Mouse (Mus musculus) monocyte, adult 5-6 weeks (primary cell): ENCODE measurements at regions not wholly inside any gene's neighbourhood (a gene's known extent, or its start where the extent isn't known, plus 50 kb on each side); places are given as distances from the start of the nearest gene placed in this dataset.
"Not testable (repeated sequence)": the region's sequence is repeated elsewhere in the genome, so short reads cannot be mapped to it uniquely, and the experiment has no call there.

Experiments
- ATAC-seq: fragments of 153-309, 156-312 bp; replicated peaks from 2 replicates; pipeline ENCODE4 v1.8.0; 2017; ENCODE audit warnings: mild to moderate bottlenecking; ENCODE audit not compliant: low TSS enrichment, insufficient number of reproducible peaks, severe bottlenecking, poor library complexity, low FRiP score

DNA sequence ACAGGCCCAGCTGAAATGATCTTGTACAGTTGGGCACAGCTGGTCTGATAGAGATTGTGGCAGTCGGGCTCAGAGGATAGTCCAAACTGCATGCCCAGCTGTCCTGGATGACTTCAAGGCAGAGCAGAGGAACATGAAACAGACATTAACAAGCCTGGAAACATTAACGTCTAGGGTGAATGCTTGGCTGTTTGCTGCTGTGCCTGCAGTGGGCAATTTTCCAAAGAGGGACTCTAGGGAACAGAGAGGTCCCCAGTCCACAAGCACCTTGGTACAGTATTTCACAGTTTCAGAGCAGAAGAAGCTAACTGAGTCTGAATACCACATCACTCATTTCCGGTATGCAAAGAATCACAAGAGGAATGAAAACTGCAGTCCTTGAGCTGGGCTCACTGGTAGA, 135.2 kb upstream of the Ubl3 start:
- ATAC-seq = no peak

DNA sequence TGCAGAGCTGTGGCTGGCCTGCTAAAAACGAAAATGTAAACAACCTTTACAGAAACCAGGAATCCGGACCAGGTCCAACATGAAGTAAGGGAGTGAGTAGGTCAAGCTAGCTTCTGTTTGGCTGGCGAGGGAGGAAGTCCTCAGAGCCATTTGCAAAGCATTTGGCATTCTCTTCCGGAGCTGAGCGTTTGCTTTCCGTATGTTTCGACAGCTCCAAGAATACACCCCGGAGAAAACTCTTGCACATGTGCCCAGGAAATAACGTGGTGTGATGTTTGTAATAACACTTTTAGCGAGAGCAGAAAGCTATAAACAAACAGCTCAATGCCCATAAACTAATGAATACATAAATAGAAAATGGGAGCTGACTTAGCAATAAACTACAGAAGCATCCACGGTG, 131.6 kb upstream of the Ubl3 start:
- ATAC-seq = no peak

DNA sequence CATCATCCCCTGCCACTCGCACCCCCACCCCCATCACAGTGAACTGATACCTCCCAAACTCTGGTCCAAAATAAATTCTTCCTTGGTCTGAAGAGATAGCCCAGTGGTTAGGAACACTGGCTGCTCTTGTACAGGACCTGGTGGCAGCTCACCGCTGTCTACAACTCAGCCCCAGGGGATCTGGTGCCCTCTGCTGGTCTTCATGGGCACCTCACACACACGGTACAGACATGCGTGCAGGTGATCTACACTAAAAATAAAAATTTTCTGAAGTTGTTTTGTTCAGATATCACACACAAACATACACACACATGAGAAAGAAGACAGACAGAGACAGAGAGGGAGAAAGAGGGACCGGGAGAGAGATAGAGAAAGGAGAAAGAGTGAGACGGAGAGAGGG, 130.0 kb upstream of the Ubl3 start:
- ATAC-seq = no peak

- ATAC-seq = 0 out of 2 replicates have a peak, but pooled peaks have one; percentile 37
Measured at GRCm38 (mm10) chr5:148680341-148680740, 127.8 kb upstream of the Ubl3 start.

DNA sequence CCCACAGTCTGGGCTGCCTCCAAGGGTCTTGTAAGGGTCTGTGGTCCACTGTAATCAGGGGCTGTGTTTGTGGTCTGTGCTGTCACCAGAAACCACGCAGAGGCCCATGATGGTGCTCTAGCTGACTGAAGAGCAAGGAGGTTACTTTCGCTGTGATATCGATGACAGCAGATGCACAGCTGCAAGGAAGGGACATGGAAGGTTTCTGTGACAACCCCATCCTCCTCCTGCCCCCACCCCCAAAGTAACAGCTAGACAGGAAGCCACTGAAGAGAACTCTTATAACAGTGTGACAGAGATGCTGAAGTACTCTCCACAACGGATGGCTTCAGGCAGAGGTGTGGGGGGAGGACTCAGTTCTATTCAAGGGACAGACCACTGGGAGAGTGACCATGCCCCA, 127.0 kb upstream of the Ubl3 start:
- ATAC-seq = peak; percentile 44

- ATAC-seq = 0 out of 2 replicates have a peak, but pooled peaks have one; percentile 47
Measured at GRCm38 (mm10) chr5:148678285-148678937, 125.8 kb upstream of the Ubl3 start.

GRCm38 (mm10) chr5:148674281-148674680, 121.7 kb upstream of the Ubl3 start:
- ATAC-seq = peak; percentile 86

DNA sequence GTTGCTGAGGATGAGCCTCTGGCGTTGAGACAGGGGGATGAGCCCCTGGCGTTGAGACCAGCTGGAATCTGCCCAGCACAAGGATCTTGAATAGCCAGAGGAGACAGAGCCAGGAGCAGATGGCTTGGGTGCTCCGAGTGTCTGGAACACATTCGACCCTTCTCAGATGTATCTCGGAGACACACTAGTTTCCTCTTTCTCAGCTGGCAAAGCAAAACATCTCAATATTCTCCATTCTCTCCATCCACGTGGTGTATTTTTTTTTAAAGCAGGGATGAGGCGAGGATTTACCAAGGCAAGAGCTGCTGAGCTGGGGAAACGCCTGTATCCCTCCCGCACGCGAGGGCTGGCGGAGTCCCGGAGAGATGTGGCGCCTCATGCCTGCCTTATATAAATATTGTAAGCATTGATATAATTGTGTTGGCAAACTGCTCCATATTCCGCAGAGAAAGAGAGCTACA, 109.7 kb upstream of the Ubl3 start:
- no peak for ATAC-seq

GRCm38 (mm10) chr5:148661120-148661519, 108.5 kb upstream of the Ubl3 start:
- ATAC-seq = no peak

DNA sequence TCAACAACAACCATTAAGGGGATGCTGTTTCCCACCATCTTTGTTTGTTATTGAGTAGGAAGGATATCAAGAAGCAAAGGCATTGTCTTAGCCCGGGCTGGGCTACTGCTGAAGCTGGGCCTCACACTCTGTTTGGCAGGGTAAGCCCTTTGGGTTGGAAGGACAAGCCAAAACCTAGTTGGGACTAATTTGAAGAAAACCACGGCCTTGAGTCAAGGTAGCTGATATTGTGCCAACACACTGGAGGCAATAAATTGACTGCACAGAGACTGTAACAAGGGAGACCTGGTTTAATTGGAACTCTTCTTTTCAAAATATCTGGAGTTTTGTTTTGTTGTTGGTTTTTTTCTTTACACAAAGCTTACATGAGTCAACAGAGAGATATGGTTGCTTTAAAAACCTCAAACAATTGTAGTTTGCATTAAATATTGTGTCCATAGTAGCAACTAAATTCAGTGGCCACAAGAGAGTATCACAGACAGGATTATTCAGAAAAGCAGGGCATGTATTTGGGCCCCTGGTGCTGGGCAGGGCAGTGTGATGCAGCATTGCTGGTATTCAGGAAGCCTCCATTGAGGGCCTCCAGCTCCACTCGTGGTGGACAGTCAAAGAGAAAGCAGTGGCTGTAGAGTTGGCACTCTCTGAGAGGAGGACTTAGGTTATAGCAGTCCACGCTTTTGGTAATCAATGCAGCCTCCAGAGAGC, 105.5 kb upstream of the Ubl3 start:
- no peak for ATAC-seq

DNA sequence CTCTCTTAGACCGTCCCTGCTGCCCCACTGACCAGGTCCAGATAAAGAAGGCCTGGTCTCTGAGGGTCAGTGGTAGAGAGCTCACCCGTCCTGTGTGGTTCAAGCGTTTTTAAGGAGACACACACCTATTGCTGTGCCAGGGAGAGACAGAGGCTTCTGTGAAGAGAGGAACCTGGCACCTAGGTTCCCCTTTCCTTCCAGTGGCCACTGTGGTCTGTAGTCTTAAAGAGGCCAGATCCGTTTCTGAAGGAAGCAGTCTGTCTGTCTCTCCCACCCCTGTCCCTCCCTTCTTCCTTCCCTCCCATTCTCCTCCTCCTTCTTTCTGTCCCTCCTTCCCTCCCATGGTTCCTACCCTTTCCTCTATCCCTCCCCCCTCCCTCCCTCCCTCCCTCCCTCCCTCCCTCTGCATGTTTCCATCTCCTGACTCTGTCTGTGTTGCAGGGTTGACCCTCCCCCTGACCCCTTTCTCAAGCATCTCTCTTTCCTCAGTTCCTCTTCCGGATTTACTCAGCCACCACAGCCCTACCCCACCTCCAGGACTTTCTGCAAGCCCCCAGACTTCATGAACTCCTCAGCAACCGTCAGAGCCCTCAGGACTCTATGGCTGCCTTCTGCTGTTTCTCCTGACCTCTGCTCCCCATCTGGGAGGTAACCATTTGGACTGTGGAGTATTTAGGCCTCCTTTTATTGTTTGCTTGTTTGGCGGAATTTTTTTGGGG, 100.1 kb upstream of the Ubl3 start:
- peak; percentile 86 for ATAC-seq

- ATAC-seq = no peak
Measured at GRCm38 (mm10) chr5:148651736-148652135, 99.1 kb upstream of the Ubl3 start.

- ATAC-seq = not testable (repeated sequence)
Measured at GRCm38 (mm10) chr5:148649573-148649972, 97.0 kb upstream of the Ubl3 start.

DNA sequence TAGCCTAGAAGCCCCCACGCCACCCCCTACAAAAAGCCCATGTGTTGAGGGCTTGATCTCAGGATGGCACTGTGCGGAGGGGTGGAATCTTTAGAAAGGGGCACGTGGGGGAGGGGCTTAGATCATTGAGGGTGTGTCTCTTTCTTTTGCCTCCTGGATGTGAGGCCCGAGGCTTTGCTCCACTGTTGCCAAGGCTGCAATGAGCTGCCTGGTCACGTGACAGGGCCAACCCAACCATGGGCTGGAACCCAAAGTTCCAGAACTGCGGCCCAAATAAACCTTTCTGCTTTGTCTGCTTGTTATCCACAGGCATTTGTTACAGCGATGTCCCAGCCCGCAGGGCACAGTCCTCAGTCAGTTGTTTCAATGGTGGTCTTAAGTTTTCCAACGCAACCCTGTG, 96.5 kb upstream of the Ubl3 start:
- no peak for ATAC-seq

- ATAC-seq = no peak
Measured at GRCm38 (mm10) chr5:148647644-148648043, 95.1 kb upstream of the Ubl3 start.

- ATAC-seq = no peak
Measured at GRCm38 (mm10) chr5:148645772-148646171, 93.2 kb upstream of the Ubl3 start.

DNA sequence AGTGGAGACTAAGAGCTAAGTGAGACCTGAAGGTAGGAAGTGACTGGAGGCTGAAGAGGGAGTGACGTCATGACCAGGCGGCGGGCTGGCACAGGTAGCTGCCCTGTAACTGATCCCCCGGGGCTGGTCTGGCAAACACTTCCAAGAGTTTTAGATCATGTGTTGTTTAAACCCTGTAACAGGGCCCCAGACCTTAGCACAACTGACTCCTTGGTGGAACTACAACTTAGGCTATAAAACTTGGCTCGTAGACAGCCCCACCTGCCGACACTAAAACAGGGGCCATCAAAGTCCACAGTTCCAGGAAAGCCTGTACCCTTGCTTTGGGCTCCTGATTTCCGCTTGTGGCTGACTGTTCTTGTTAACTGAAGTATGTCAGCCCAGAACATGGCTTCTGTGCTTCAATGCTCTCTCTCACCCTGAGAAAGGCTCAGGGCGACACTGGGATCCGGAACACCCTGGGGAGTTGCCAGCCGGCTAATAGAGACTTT, 92.6 kb upstream of the Ubl3 start:
- ATAC-seq = no peak

DNA sequence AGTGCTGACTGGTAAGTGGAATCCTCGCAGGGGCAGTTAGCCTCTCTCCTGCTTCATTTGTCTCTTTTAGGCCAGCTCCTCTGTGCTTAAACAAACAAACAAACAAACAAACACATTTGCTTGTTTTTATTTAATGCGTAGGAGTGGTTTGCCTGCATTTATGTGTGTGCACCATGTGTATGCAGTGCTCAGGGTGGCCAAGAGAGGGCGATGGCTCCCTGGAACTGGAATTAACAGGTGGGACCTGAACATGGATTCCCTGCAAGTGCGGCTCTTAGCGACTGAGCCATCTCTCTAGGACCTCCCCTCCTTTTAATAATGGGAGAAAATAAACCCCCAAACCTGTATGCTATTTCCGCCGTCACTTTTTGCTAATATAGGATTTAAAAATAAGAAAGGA, 91.8 kb upstream of the Ubl3 start:
- ATAC-seq = no peak

DNA sequence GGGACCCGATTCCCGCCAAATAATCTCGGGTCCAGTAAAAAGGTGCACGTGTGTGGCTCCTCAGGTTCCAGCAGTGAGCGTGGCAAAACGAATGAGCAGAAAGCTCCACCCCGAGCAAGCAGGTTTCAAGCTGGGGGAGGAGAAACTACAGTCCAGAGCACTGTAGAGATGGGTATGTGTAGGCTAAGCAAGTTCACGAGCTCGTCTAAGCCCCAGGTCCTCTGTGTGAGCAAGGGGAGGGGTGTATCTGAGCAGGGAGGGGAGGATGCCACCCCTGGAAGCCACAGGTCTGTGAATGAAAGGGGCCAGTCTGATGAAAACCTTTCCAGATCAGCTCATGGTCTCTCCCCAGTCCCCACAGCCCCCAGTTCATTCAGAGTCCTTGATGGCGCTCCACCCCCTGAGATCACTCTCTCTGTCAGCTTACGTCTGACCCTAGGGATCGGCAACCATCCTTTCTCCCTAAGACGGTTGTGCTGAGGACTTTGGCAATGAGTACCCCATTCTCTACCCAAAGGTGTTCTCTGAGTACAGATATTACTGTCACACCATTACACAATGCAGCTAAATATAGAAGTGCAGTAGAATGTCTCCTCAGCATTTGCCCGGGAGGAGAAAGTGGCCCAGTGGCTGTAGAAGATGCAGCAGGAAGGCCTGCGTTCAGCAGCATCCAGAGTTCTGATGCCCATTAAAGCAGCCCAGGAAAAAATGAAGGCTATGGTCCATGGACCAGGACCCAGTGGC, 89.2 kb upstream of the Ubl3 start:
- no peak for ATAC-seq
